In genomic region chr1:136260635-136261238, GRCm38 (mm10) we compare ENCODE assay signal across 8 mouse cellular contexts. TPM values are rescaled to one million over a fixed set of nuclear protein-coding genes. Genes with fewer than 3 reads are reported as not detected.
DNase-seq lines count a peak whose midpoint lies in the region; ATAC-seq lines count a peak whose summit lies in the region.

Gene Gpr25, minus strand, starts transcription at chr1:136260873.

- no peaks in the 10 kb centered on the region for H3K9me3 ChIP-seq in neural tube, embryonic 11.5 days (ENCODE audit: control insufficient read depth, low read length)
- no peaks in the 10 kb centered on the region for H3K9me3 ChIP-seq in limb, embryonic 12.5 days
- H3K9me3 ChIP-seq in stomach, embryonic 14.5 days (ENCODE audit: control insufficient read depth, low read depth, low read length): no peaks in the 10 kb centered on the region

- peaks cover 45% of the 10 kb centered on the region for H3K27me3 ChIP-seq in neural tube, embryonic 11.5 days (ENCODE audit: control insufficient read depth, insufficient read depth, low read length)
- peaks cover 75% of the 10 kb centered on the region for H3K27me3 ChIP-seq in limb, embryonic 12.5 days
- H3K27me3 ChIP-seq in stomach, embryonic 14.5 days (ENCODE audit: control insufficient read depth, insufficient read depth, low read length): peaks cover 27% of the 10 kb centered on the region

- 7% methylated on average over 28 of the region's 28 CpGs for WGBS in neural tube, embryonic 11.5 days
- WGBS in limb, embryonic 12.5 days: 5% methylated on average over 26 of the region's 28 CpGs
- 8% methylated on average over 28 of the region's 28 CpGs for WGBS in stomach, embryonic 14.5 days

- H3K27ac ChIP-seq in neural tube, embryonic 11.5 days (ENCODE audit: low read depth, low read length): no peak within 1 kb of the TSS
- no peak within 1 kb of the TSS for H3K27ac ChIP-seq in limb, embryonic 12.5 days
- H3K27ac ChIP-seq in stomach, embryonic 14.5 days (ENCODE audit: low read length): no peak within 1 kb of the TSS

- peak within 1 kb of the TSS; percentile 93 for H3K4me2 ChIP-seq in neural tube, embryonic 11.5 days (ENCODE audit: low read depth)
- H3K4me2 ChIP-seq in limb, embryonic 12.5 days: peak within 1 kb of the TSS; percentile 95
- H3K4me2 ChIP-seq in stomach, embryonic 14.5 days (replicated peaks; ENCODE audit: low read depth, low read length): peak within 1 kb of the TSS; percentile 97

- H3K9ac ChIP-seq in neural tube, embryonic 11.5 days (ENCODE audit: low read length): peak within 1 kb of the TSS; percentile 53
- H3K9ac ChIP-seq in limb, embryonic 12.5 days (replicated peaks): peak within 1 kb of the TSS; percentile 66
- 0 out of 2 replicates have a peak within 1 kb of the TSS, but pooled peaks have one; percentile 14 for H3K9ac ChIP-seq in stomach, embryonic 14.5 days (replicated peaks; ENCODE audit: low read depth, low read length)

- H3K4me3 ChIP-seq in neural tube, embryonic 11.5 days (ENCODE audit: low read depth, low read length): peak within 1 kb of the TSS; percentile 51
- peak within 1 kb of the TSS; percentile 60 for H3K4me3 ChIP-seq in limb, embryonic 12.5 days (replicated peaks)
- peak within 1 kb of the TSS; percentile 47 for H3K4me3 ChIP-seq in stomach, embryonic 14.5 days (ENCODE audit: low read depth, low read length)

- peaks cover 6% of the 10 kb centered on the region; the same call in 1 of the 2 replicates for H3K4me1 ChIP-seq in neural tube, embryonic 11.5 days (ENCODE audit: control insufficient read depth, insufficient read depth, low read length)
- peaks cover 15% of the 10 kb centered on the region for H3K4me1 ChIP-seq in limb, embryonic 12.5 days (replicated peaks)
- peaks cover 6% of the 10 kb centered on the region; the same call in 1 of the 2 replicates for H3K4me1 ChIP-seq in stomach, embryonic 14.5 days (ENCODE audit: control insufficient read depth, insufficient read depth, low read length)

- DNase-seq in frontal cortex, adult 2 months (ENCODE audit: extremely low spot score in 1 of 2, low spot score in 1 of 2): no peak
- no peak for DNase-seq in neural tube, embryonic 11.5 days (ENCODE audit: low spot score)
- DNase-seq in neural tube, embryonic 10.5 days (ENCODE audit: extremely low spot score, low spot score): no peak
- DNase-seq in urinary bladder, postnatal 4 days (ENCODE audit: low spot score in 2 of 2): no peak
- no peak for DNase-seq in layer of hippocampus, postnatal 25 days (ENCODE audit: extremely low spot score in 1 of 2, low spot score in 1 of 2)

- no peaks in the 10 kb centered on the region for H3K36me3 ChIP-seq in neural tube, embryonic 11.5 days (ENCODE audit: control insufficient read depth, insufficient read depth, low read length)
- no peaks in the 10 kb centered on the region for H3K36me3 ChIP-seq in limb, embryonic 12.5 days
- no peaks in the 10 kb centered on the region for H3K36me3 ChIP-seq in stomach, embryonic 14.5 days (ENCODE audit: control insufficient read depth, insufficient read depth, low read length)

- peak; percentile 25; the same call in 1 of the 2 replicates for ATAC-seq in frontal cortex, adult (ENCODE audit: low TSS enrichment)
- ATAC-seq in neural tube, embryonic 11.5 days (ENCODE audit: insufficient read depth, low FRiP score, low TSS enrichment): peak; percentile 49
- ATAC-seq in limb, embryonic 12.5 days (ENCODE audit: insufficient number of reproducible peaks, insufficient read depth, low FRiP score, low TSS enrichment, low read depth): peak; percentile 49; the same call in 1 of the 2 replicates
- ATAC-seq in stomach, embryonic 14.5 days (ENCODE audit: insufficient number of reproducible peaks, insufficient read depth, low FRiP score, low read depth): peak; percentile 43

RNA-seq across cellular contexts. Expression of gene Gpr25, which starts in this region (rescaled TPM):
- 5.4 and 6.5 TPM in 2 replicates for polyA plus RNA-seq in frontal cortex, adult 2 months (2012; rRNA removed)
- polyA plus RNA-seq in neural tube, embryonic 11.5 days (2014; fragmentation: Nextera tagmentation; extraction: Ambion mirVana): not detected in 2 replicates
- polyA plus RNA-seq in limb, embryonic 12.5 days (2016; fragmentation: Nextera tagmentation; extraction: Ambion mirVana): not detected in 2 replicates
- polyA plus RNA-seq in stomach, embryonic 14.5 days (2014; fragmentation: Nextera tagmentation; extraction: Ambion mirVana): not detected in 2 replicates
- 1 to 10 TPM; 6.6 to 7.5 TPM for total RNA-seq in layer of hippocampus, postnatal 25 days (2021)

Comparison
In these comparisons a context has a peak if more than half of its experiments do, and no peak if none do; other contexts are left out.
1. Peak in ATAC-seq, H3K4me3 ChIP-seq, H3K9ac ChIP-seq and H3K4me2 ChIP-seq in neural tube, embryonic 11.5 days; RNA of the gene not detected or under 1 TPM.
2. Peak in ATAC-seq, H3K4me3 ChIP-seq, H3K9ac ChIP-seq and H3K4me2 ChIP-seq in limb, embryonic 12.5 days; RNA of the gene not detected or under 1 TPM.
3. Peak in ATAC-seq, H3K4me3 ChIP-seq, H3K9ac ChIP-seq and H3K4me2 ChIP-seq in stomach, embryonic 14.5 days; RNA of the gene not detected or under 1 TPM.
4. H3K9ac ChIP-seq: peak in every context shown above with its lines; median percentile 66 in limb, embryonic 12.5 days; 53 in neural tube, embryonic 11.5 days; 14 in stomach, embryonic 14.5 days.